Comparison of ENCODE assay signal across 10 mouse cellular contexts in the genomic region with DNA sequence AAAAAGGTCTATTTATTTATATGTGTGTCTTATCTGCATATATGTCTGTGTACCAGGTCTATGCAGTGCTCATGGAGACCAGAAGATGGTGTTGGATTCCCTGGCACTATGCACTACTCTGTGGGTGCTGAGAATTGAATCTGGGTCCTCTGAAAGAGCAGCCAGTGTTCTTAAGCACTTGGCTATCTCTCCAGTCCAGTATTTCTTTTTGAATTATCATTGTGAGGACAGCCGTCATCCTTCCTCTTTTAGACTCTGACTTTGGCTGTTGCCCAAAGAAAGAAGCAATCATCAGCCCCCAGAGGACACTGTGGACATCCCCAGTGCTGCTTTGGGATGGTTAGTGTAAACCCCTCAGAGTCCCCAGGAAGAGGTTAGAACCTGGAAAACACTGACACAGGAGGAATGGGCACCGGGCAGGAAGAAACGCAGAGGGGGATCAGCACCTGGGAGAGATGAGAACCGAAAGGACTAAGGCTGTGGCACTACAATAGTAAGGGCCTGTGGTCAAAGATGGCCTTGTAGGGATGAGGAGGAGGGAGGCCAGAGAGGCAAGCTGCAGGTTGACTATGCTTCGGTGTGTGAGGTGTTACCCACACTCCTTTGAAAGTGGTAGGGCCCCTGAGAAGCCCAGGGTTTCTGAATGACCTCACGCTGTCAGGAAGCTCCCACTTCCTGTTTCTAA. TPM values are rescaled to one million over a fixed set of nuclear protein-coding genes. Genes with fewer than 3 reads are reported as not detected.
A peak's percentile ranks its signal among the peaks of the same experiment; 100 is the strongest.
DNase-seq lines count a peak whose midpoint lies in the region; ATAC-seq and TF ChIP-seq lines count a peak whose summit lies in the region.
"Had no signal": no experiment of that assay in that cellular context is flagged by ENCODE, and none has a peak within 500 bp of the region (broad histone marks: within the 10 kb centered on the region; RNA-seq: fewer than 3 reads in every experiment).

No protein-coding gene starts in this region.

- 0 out of 2 replicates have a peak, but pooled peaks cover 6% of the 10 kb centered on the region for H3K27me3 ChIP-seq in heart, embryonic 15.5 days
- H3K27me3 ChIP-seq in liver, postnatal 0 days (ENCODE audit: insufficient read depth, low read length) = no peaks in the 10 kb centered on the region
- no peaks in the 10 kb centered on the region for H3K27me3 ChIP-seq in stomach, embryonic 14.5 days (ENCODE audit: control insufficient read depth, insufficient read depth, low read length)

- TF ChIP-seq EP300 in liver, postnatal 0 days (IDR thresholded peaks at IDR 0.05; ENCODE audit: low read depth) = peak; percentile 51; the same call in 1 of the 2 replicates

- H3K9me3 ChIP-seq in heart, embryonic 15.5 days (replicated peaks) = no peaks in the 10 kb centered on the region
- H3K9me3 ChIP-seq in liver, postnatal 0 days (ENCODE audit: low read length) = no peaks in the 10 kb centered on the region
- no peaks in the 10 kb centered on the region for H3K9me3 ChIP-seq in stomach, embryonic 14.5 days (ENCODE audit: control insufficient read depth, low read depth, low read length)

- TF ChIP-seq CTCF in liver, postnatal 0 days (IDR thresholded peaks at IDR 0.05; ENCODE audit: low read depth) = peak; percentile 21; the same call in 1 of the 2 replicates
- no peak for TF ChIP-seq CTCF in left cerebral cortex, adult 2 months (IDR thresholded peaks at IDR 0.05)

- intact Hi-C loops in left cerebral cortex, adult 2 months (cut with DNase I) = no loop called here

- no peak overlapping the region for H3K4me3 ChIP-seq in heart, embryonic 15.5 days
- H3K4me3 ChIP-seq in liver, postnatal 0 days (ENCODE audit: low read depth, low read length) = no peak overlapping the region
- no peak overlapping the region for H3K4me3 ChIP-seq in stomach, embryonic 14.5 days (ENCODE audit: low read depth, low read length)
- H3K4me3 ChIP-seq in left cerebral cortex, adult 2 months = no peak overlapping the region
- H3K4me3 ChIP-seq: layer of hippocampus, adult 2 months; myocyte had no signal

- H3K4me2 ChIP-seq in heart, embryonic 15.5 days = peak overlapping the region; percentile 8; the same call in 1 of the 2 replicates
- peak overlapping the region; percentile 39; the same call in 1 of the 2 replicates for H3K4me2 ChIP-seq in liver, postnatal 0 days (ENCODE audit: low read depth, low read length)
- no peak overlapping the region for H3K4me2 ChIP-seq in stomach, embryonic 14.5 days (replicated peaks; ENCODE audit: low read depth, low read length)

- DNase-seq in kidney, adult 9 months = peak; percentile 60
- DNase-seq in kidney, adult 11 months = no peak
- no peak for DNase-seq in liver, postnatal 0 days
- no peak for DNase-seq in left cerebral cortex, adult 11 months (ENCODE audit: low spot score)
- no peak for DNase-seq in spleen, postnatal 10 days (ENCODE audit: low spot score in 2 of 2)
- DNase-seq in left cerebral cortex, adult 2 months (ENCODE audit: extremely low spot score in 1 of 2, low spot score in 2 of 2) = no peak

- 0 out of 2 replicates have a peak, but pooled peaks have one; percentile 20 for ATAC-seq in heart, embryonic 15.5 days (replicated peaks; ENCODE audit: insufficient number of reproducible peaks, insufficient read depth, low FRiP score, low read depth)
- peak; percentile 71; the same call in 1 of the 2 replicates for ATAC-seq in liver, postnatal 0 days
- ATAC-seq in stomach, embryonic 14.5 days (ENCODE audit: insufficient number of reproducible peaks, insufficient read depth, low FRiP score, low read depth) = no peak

- 28% methylated on average over 6 of the region's 6 CpGs for WGBS in heart, embryonic 15.5 days
- 9% methylated on average over 6 of the region's 6 CpGs for WGBS in liver, postnatal 0 days (ENCODE audit: insufficient replicate concordance)
- WGBS in stomach, embryonic 14.5 days = 28% methylated on average over 6 of the region's 6 CpGs

- H3K9ac ChIP-seq in heart, embryonic 15.5 days = peak overlapping the region; percentile 12; the same call in 1 of the 2 replicates
- no peak overlapping the region for H3K9ac ChIP-seq in liver, postnatal 0 days (replicated peaks)
- no peak overlapping the region for H3K9ac ChIP-seq in stomach, embryonic 14.5 days (replicated peaks; ENCODE audit: low read depth, low read length)

- H3K36me3 ChIP-seq in heart, embryonic 15.5 days = no peaks in the 10 kb centered on the region
- H3K36me3 ChIP-seq in liver, postnatal 0 days (replicated peaks; ENCODE audit: insufficient read depth, low read length) = no peaks in the 10 kb centered on the region
- H3K36me3 ChIP-seq in stomach, embryonic 14.5 days (ENCODE audit: control insufficient read depth, insufficient read depth, low read length) = no peaks in the 10 kb centered on the region

- H3K4me1 ChIP-seq in heart, embryonic 15.5 days (replicated peaks) = peaks cover 27% of the 10 kb centered on the region
- peaks cover 22% of the 10 kb centered on the region for H3K4me1 ChIP-seq in liver, postnatal 0 days (ENCODE audit: insufficient read depth)
- H3K4me1 ChIP-seq in stomach, embryonic 14.5 days (ENCODE audit: control insufficient read depth, insufficient read depth, low read length) = peaks cover 23% of the 10 kb centered on the region

- peak overlapping the region; percentile 72 for H3K27ac ChIP-seq in heart, embryonic 15.5 days
- H3K27ac ChIP-seq in liver, postnatal 0 days (ENCODE audit: low read depth) = 0 out of 2 replicates have a peak overlapping the region, but pooled peaks have one; percentile 36
- peak overlapping the region; percentile 71; the same call in 1 of the 2 replicates for H3K27ac ChIP-seq in stomach, embryonic 14.5 days (ENCODE audit: low read length)
- no peak overlapping the region for H3K27ac ChIP-seq in left cerebral cortex, adult 2 months

RNA-seq across cellular contexts. Expression of a gene that starts 15.0 kb away (rescaled TPM):
- 3.8 and 11.6 TPM in 2 replicates for polyA plus RNA-seq in heart, embryonic 15.5 days (2015; fragmentation: Nextera tagmentation; extraction: Ambion mirVana)
- polyA plus RNA-seq in liver, postnatal 0 days (2015; fragmentation: Nextera tagmentation; extraction: Ambion mirVana) = 13.5 and 14.6 TPM in 2 replicates
- 16.2 and 17.3 TPM in 2 replicates for polyA plus RNA-seq in stomach, embryonic 14.5 days (2014; fragmentation: Nextera tagmentation; extraction: Ambion mirVana)
- total RNA-seq in left cerebral cortex, adult 2 months (2021) = 1 to 10 TPM; 6.9 to 7.0 TPM

RNA-seq across cellular contexts. Expression of a gene that starts 52.9 kb away (rescaled TPM):
- polyA plus RNA-seq in heart, embryonic 15.5 days (2015; fragmentation: Nextera tagmentation; extraction: Ambion mirVana) = 1.7 and 2.9 TPM in 2 replicates
- polyA plus RNA-seq in liver, postnatal 0 days (2015; fragmentation: Nextera tagmentation; extraction: Ambion mirVana) = 7.0 and 7.9 TPM in 2 replicates
- polyA plus RNA-seq in stomach, embryonic 14.5 days (2014; fragmentation: Nextera tagmentation; extraction: Ambion mirVana) = 2.2 and 8.0 TPM in 2 replicates
- total RNA-seq in left cerebral cortex, adult 2 months (2021) = under 1 TPM; 0.20 to 0.40 TPM
